Mouse (Mus musculus): ENCODE data around the gene Nrgn.

- TF ChIP-seq NELFE (IDR thresholded peaks at IDR 0.05; ENCODE audit: low read depth, low read length) (no peak), CTCF (IDR thresholded peaks at IDR 0.05 in 2 of 3, conservative IDR thresholded peaks at IDR 0.05 in 1 of 3; ENCODE audit: control insufficient read depth in 1 of 3, insufficient read depth in 1 of 3, low read depth in 2 of 3, low read length in 3 of 3, poor library complexity in 1 of 3, severe bottlenecking in 1 of 3) (no peak), POLR2A (IDR thresholded peaks at IDR 0.05; ENCODE audit: control insufficient read depth in 1 of 2, insufficient read depth in 1 of 2, low read depth in 1 of 2, low read length in 2 of 2, poor library complexity in 1 of 2) (no peak), MAZ (IDR thresholded peaks at IDR 0.05; ENCODE audit: low read depth, low read length) (no peak), CHD2 (IDR thresholded peaks at IDR 0.05; ENCODE audit: low read length) (no peak), ZC3H11A (IDR thresholded peaks at IDR 0.05; ENCODE audit: low read depth, low read length) (no peak), CHD1 (IDR thresholded peaks at IDR 0.05; ENCODE audit: low read depth, low read length) (no peak)
Measured at GRCm38 (mm10) chr9:37527396-37528224, 25.1 kb downstream of the Nrgn start, which contains the start of gene Esam.
